Mouse (Mus musculus): Measurements from ENCODE around the gene Adi1. TPM values are rescaled to one million over a fixed set of nuclear protein-coding genes. Genes with fewer than 3 reads are reported as not detected.

The Adi1 gene
- polyA plus RNA-seq, 1 experiment, result 9.3 TPM

GRCm38 (mm10) chr12:28714822-28715632, 40.0 kb downstream of the Adi1 start:
- H3K4me1 ChIP-seq (ENCODE audit: control insufficient read depth, insufficient read depth, low read length), result no peaks in the 10 kb centered on the region; the same call in 1 of the 2 replicates
- whole genome bisulfite sequencing, result 84% methylated on average over 24 of the region's 24 CpGs
- no peak overlapping the region for H3K4me3 ChIP-seq (replicated peaks; ENCODE audit: control insufficient read depth, low read depth, low read length)
- H3K27ac ChIP-seq (ENCODE audit: control insufficient read depth, insufficient read depth, low read depth, low read length, poor library complexity), result no peak overlapping the region
- no peak for TF ChIP-seq POLR2A (IDR thresholded peaks at IDR 0.05; ENCODE audit: borderline replicate concordance, control insufficient read depth, low read depth, low read length)
- TF ChIP-seq CTCF (IDR thresholded peaks at IDR 0.05; ENCODE audit: control insufficient read depth, insufficient read depth, low read length), result no peak

DNA sequence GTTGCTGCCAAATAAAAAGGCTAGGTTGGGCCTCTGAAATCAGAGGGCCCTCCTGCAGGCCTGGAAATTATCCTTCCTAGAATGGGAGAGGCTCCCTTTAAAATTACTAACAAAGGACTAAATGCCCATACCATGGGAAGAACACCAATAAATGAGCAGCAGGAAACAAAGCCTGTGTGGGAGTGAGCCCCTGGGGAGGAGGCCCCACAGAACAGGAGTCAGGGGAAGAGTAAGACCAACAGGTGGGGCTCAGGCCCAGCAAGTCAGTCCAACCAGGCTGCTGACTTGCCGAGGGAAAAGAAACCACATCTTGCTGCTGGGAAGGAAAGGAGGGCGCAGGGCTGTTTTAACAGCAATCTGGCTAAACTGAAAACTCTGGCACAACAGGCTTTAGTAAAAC, 42.0 kb downstream of the Adi1 start:
- 68% methylated on average over 2 of the region's 2 CpGs for WGBS
- Histone ChIP-seq H3K4me3 (replicated peaks; ENCODE audit: control insufficient read depth, low read depth, low read length) (no peak overlapping the region), H3K27ac (ENCODE audit: control insufficient read depth, insufficient read depth, low read depth, low read length, poor library complexity) (no peak overlapping the region), H3K4me1 (ENCODE audit: control insufficient read depth, insufficient read depth, low read length) (no peaks in the 10 kb centered on the region; the same call in 1 of the 2 replicates)
- TF ChIP-seq CTCF (IDR thresholded peaks at IDR 0.05; ENCODE audit: control insufficient read depth, insufficient read depth, low read length) (no peak), POLR2A (IDR thresholded peaks at IDR 0.05; ENCODE audit: borderline replicate concordance, control insufficient read depth, low read depth, low read length) (no peak)

GRCm38 (mm10) chr12:28718106-28718505, 43.1 kb downstream of the Adi1 start:
- no peaks in the 10 kb centered on the region; the same call in 1 of the 2 replicates for H3K4me1 ChIP-seq (ENCODE audit: control insufficient read depth, insufficient read depth, low read length)
- 90% methylated on average over 2 of the region's 2 CpGs for WGBS
- TF ChIP-seq CTCF (IDR thresholded peaks at IDR 0.05; ENCODE audit: control insufficient read depth, insufficient read depth, low read length) (no peak), POLR2A (IDR thresholded peaks at IDR 0.05; ENCODE audit: borderline replicate concordance, control insufficient read depth, low read depth, low read length) (no peak)
- H3K4me3 ChIP-seq (replicated peaks; ENCODE audit: control insufficient read depth, low read depth, low read length), result no peak overlapping the region
- no peak overlapping the region for H3K27ac ChIP-seq (ENCODE audit: control insufficient read depth, insufficient read depth, low read depth, low read length, poor library complexity)

DNA sequence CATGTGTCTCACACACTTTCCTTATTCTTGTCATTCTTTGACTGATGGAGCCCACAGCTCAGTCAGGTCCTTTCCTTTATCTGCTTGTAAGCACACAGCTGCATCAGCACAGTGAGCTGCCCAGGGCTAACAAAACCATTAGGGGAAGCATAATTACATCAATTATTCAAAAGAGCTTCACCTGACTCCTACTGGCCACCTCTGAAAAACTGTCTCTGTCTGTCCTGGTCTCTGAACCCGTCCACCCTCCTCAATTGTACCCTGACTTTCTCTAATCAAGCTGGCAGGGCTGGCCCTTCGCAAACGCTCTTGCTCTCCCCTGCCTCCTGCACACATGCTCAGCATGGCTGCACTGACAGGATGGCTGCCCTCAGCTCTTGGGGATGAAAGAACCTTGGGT, 49.3 kb downstream of the Adi1 start:
- H3K27ac ChIP-seq (ENCODE audit: control insufficient read depth, insufficient read depth, low read depth, low read length, poor library complexity), result no peak overlapping the region
- H3K4me1 ChIP-seq (ENCODE audit: control insufficient read depth, insufficient read depth, low read length), result no peaks in the 10 kb centered on the region
- no peak overlapping the region for H3K4me3 ChIP-seq (replicated peaks; ENCODE audit: control insufficient read depth, low read depth, low read length)
- 89% methylated on average over 3 of the region's 3 CpGs for WGBS
- TF ChIP-seq POLR2A (IDR thresholded peaks at IDR 0.05; ENCODE audit: borderline replicate concordance, control insufficient read depth, low read depth, low read length) (no peak), CTCF (IDR thresholded peaks at IDR 0.05; ENCODE audit: control insufficient read depth, insufficient read depth, low read length) (no peak)

DNA sequence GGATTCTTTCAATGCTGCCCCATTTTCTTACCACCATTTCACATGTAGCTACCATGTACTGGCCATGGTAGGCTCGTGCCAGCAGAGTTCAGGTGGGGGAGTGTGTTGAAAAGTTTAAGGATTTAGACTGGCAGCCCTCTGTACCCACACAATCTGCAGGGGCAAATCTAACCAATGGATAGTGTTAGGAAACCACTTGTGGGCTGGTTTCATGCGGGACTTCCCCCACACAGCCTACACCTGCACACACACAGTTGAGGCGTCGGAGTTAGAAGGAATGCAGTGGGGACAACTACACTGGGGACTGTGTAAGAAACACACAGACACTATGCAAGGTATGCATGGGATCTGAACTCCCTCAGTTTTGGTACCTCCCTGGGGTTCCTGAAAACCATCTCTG, 51.2 kb downstream of the Adi1 start:
- WGBS, result 71% methylated on average over 4 of the region's 4 CpGs
- H3K4me3 ChIP-seq (replicated peaks; ENCODE audit: control insufficient read depth, low read depth, low read length), result no peak overlapping the region
- H3K27ac ChIP-seq (ENCODE audit: control insufficient read depth, insufficient read depth, low read depth, low read length, poor library complexity), result no peak overlapping the region
- no peaks in the 10 kb centered on the region for H3K4me1 ChIP-seq (ENCODE audit: control insufficient read depth, insufficient read depth, low read length)
- TF ChIP-seq POLR2A (IDR thresholded peaks at IDR 0.05; ENCODE audit: borderline replicate concordance, control insufficient read depth, low read depth, low read length), result no peak
- no peak for TF ChIP-seq CTCF (IDR thresholded peaks at IDR 0.05; ENCODE audit: control insufficient read depth, insufficient read depth, low read length)

GRCm38 (mm10) chr12:28727061-28727460, 52.0 kb downstream of the Adi1 start:
- no peaks in the 10 kb centered on the region for H3K4me1 ChIP-seq (ENCODE audit: control insufficient read depth, insufficient read depth, low read length)
- WGBS, result 71% methylated on average over 5 of the region's 5 CpGs
- no peak for TF ChIP-seq CTCF (IDR thresholded peaks at IDR 0.05; ENCODE audit: control insufficient read depth, insufficient read depth, low read length)
- TF ChIP-seq POLR2A (IDR thresholded peaks at IDR 0.05; ENCODE audit: borderline replicate concordance, control insufficient read depth, low read depth, low read length), result no peak
- no peak overlapping the region for H3K4me3 ChIP-seq (replicated peaks; ENCODE audit: control insufficient read depth, low read depth, low read length)
- H3K27ac ChIP-seq (ENCODE audit: control insufficient read depth, insufficient read depth, low read depth, low read length, poor library complexity), result no peak overlapping the region; the same call in 1 of the 2 replicates

Other genes with a start within 250 kb of the Adi1 start
- gene Dcdc2c, start 122.8 kb upstream of the Adi1 start, polyA plus RNA-seq (2011; ENCODE audit: insufficient read depth, insufficient read length, low replicate concordance, missing spikeins), result not detected in 2 replicates
- gene Allc, start 92.7 kb upstream of the Adi1 start, polyA plus RNA-seq (2011; ENCODE audit: insufficient read depth, insufficient read length, low replicate concordance, missing spikeins), result not detected in 2 replicates
- not detected in 2 replicates for gene Colec11, start 51.9 kb upstream of the Adi1 start, polyA plus RNA-seq (2011; ENCODE audit: insufficient read depth, insufficient read length, low replicate concordance, missing spikeins)
- 313 and 671 TPM in 2 replicates for gene Rps7, start 39.3 kb upstream of the Adi1 start, polyA plus RNA-seq (2011; ENCODE audit: insufficient read depth, insufficient read length, low replicate concordance, missing spikeins)
- 7.2 and 18.7 TPM in 2 replicates for gene Rnaseh1, start 25.6 kb upstream of the Adi1 start, polyA plus RNA-seq (2011; ENCODE audit: insufficient read depth, insufficient read length, low replicate concordance, missing spikeins)
- 9.5 and 12.8 TPM in 2 replicates for gene Trappc12, start 75.2 kb downstream of the Adi1 start, polyA plus RNA-seq (2011; ENCODE audit: insufficient read depth, insufficient read length, low replicate concordance, missing spikeins)
- 13.7 and 21.0 TPM in 2 replicates for gene Eipr1, start 76.6 kb downstream of the Adi1 start, polyA plus RNA-seq (2011; ENCODE audit: insufficient read depth, insufficient read length, low replicate concordance, missing spikeins)

Measured in bone marrow, adult 2 months (tissue).